Mouse (Mus musculus) intestine, embryonic 15.5 days (tissue): Measurements from ENCODE around the gene Ppfibp1. TPM values are rescaled to one million over a fixed set of nuclear protein-coding genes. Genes with fewer than 3 reads are reported as not detected.

ENCODE experiments used
- ATAC-seq: fragments of 200-750 bp; cut with Nextera tagmentation; 2 replicates; pipeline ENCODE4 v1.8.0; 2017; ENCODE audit warnings: moderate TSS enrichment, moderate library complexity
- H3K27ac ChIP-seq: fragments of 300-500 bp; sonication (generic); 2 replicates; pipeline ENCODE4 v1.5.1; 2015; ENCODE audit warnings: mild to moderate bottlenecking, inconsistent platforms
- H3K27me3 ChIP-seq: fragments of 300-500 bp; sonication (generic); replicated peaks from 2 replicates; pipeline ENCODE4 v1.6.1; 2015; ENCODE audit warnings: inconsistent platforms
- H3K36me3 ChIP-seq: fragments of 300-500 bp; sonication (generic); 2 replicates; pipeline ENCODE4 v1.6.1; 2015; ENCODE audit warnings: inconsistent platforms
- H3K4me1 ChIP-seq: fragments of 300-500 bp; sonication (generic); replicated peaks from 2 replicates; pipeline ENCODE4 v1.6.1; 2015; ENCODE audit warnings: inconsistent platforms
- H3K4me2 ChIP-seq: fragments of 300-500 bp; sonication (generic); replicated peaks from 2 replicates; pipeline ENCODE4 v1.6.1; 2015; ENCODE audit warnings: mild to moderate bottlenecking, inconsistent platforms
- H3K4me3 ChIP-seq: fragments of 300-500 bp; sonication (generic); replicated peaks from 2 replicates; pipeline ENCODE4 v1.5.1; 2015; ENCODE audit warnings: inconsistent platforms
- H3K9ac ChIP-seq: fragments of 300-500 bp; sonication (generic); 2 replicates; pipeline ENCODE4 v1.6.1; 2015; ENCODE audit warnings: inconsistent platforms
- H3K9me3 ChIP-seq: fragments of 300-500 bp; sonication (generic); 2 replicates; pipeline ENCODE4 v1.6.1; 2016; ENCODE audit warnings: inconsistent platforms
- WGBS: fragments of 180-500 bp; shearing (Covaris S2); methylation state at CpG from one replicate; pipeline ENCODE4 v1.1.7; 2015; 5-methylcytosine and 5-hydroxymethylcytosine counted together
- polyA plus RNA-seq: library from polyadenylated mRNA; unstranded; fragments of >200 nt; fragmentation: Nextera tagmentation; extraction: Ambion mirVana; gene quantifications from 2 replicates; pipeline ENCODE4 v1.2.1, GENCODE M21; 2015

Ppfibp1 gene
- polyA plus RNA-seq, 1 experiment from 2014 or later: 41.5 TPM

DNA sequence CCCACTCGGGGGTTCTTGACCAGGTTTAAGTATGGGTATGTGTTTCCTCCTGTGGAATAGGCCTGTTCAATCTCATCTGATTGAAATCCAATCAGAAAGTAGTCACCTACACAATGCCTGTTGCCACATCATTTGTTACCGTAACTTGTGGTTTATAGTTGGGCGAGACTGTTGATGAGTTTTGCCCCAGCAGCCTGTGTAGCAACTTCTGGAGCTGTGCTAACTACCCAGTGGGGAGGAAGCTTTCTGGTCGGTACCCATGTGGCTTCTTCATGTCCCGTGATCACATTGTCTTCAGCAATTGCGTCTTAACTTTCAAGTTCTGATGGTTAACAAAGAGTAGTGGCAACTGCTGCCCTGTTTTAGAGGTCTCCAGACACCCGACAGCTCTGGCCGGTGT is 163.4 kb downstream of the Ppfibp1 start:
- 91% methylated on average over 8 of the region's 8 CpGs for WGBS
- no peak for ATAC-seq
- H3K36me3 ChIP-seq: peaks cover 34% of the 10 kb centered on the region

DNA sequence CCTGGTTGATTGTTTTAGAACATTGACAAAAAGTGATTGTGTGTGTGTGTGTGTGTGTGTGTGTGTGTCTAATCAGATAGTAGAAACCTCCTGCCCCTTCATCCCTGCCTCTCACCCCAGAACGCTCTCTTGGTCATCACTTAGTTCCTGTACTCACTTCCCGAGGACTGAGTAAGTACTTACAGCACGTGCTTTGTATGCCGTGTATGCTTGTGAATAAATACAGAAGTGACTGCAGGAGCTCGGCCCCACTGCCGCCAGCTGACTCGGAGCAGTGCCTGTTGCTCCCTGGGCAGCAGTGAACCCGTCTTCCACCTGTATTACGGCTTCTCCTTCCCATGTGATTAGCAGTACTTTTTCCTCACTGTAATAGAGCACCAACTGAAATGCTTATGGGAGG is 164.2 kb downstream of the Ppfibp1 start:
- Histone ChIP-seq H3K9me3 (no peaks in the 10 kb centered on the region), H3K4me3 (no peak overlapping the region), H3K4me2 (no peak overlapping the region), H3K27ac (no peak overlapping the region), H3K36me3 (peaks cover 34% of the 10 kb centered on the region), H3K9ac (no peak overlapping the region), H3K4me1 (no peaks in the 10 kb centered on the region), H3K27me3 (no peaks in the 10 kb centered on the region)
- ATAC-seq: no peak
- 93% methylated on average over 9 of the region's 9 CpGs for WGBS

More for the DNA sequence above, 163.4 kb downstream of the Ppfibp1 start:
- H3K9ac ChIP-seq: no peak overlapping the region
- H3K4me3 ChIP-seq: no peak overlapping the region
- no peak overlapping the region for H3K4me2 ChIP-seq
- no peaks in the 10 kb centered on the region for H3K27me3 ChIP-seq
- H3K4me1 ChIP-seq: no peaks in the 10 kb centered on the region
- no peak overlapping the region for H3K27ac ChIP-seq
- no peaks in the 10 kb centered on the region for H3K9me3 ChIP-seq

DNA sequence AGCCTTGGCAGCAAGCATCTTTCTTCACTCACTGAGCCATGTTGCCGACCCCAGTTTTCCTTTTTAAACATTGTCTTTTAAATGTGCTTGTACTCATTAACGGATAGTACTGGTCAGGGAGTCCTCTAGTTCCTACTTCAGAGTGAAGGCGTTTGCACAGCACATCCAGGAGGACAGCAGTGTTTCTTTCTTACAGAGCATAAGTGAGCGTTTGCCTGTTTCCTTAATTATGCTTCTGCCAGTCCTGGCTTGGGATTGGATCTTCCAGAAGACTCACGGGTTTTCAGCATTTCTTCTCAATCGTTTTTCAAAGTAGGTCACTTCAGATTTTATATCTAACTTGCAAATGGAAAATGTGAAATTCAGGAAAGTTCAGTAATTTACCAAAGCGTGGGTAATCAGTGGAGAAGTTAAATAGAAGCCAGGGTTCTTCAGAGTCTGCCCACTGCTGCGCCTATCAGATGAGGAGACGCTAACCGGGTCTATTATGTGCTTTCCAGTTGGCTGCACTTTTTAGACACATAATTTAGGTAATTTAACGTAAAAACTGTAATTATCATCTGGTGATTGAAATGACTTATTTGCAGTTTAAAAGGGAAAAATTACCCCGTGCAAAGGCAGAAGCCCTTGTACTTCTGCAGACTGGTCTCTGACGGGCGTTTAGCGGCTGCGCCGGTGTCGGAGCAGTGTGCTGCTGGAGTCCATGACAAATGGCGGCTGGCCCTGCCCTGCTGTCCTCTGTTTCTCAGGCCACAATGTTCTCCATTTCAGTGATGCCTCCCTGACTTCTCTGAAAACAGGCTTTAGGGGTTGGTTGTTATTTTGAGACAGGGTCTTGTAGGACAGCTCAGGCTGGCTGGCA is 165.7 kb downstream of the Ppfibp1 start:
- H3K9me3 ChIP-seq: no peaks in the 10 kb centered on the region
- no peak for ATAC-seq
- H3K4me2 ChIP-seq: no peak overlapping the region
- no peak overlapping the region for H3K4me3 ChIP-seq
- peaks cover 31% of the 10 kb centered on the region for H3K36me3 ChIP-seq
- no peaks in the 10 kb centered on the region for H3K27me3 ChIP-seq
- no peaks in the 10 kb centered on the region for H3K4me1 ChIP-seq
- no peak overlapping the region for H3K27ac ChIP-seq
- H3K9ac ChIP-seq: no peak overlapping the region
- WGBS: 93% methylated on average over 19 of the region's 19 CpGs

DNA sequence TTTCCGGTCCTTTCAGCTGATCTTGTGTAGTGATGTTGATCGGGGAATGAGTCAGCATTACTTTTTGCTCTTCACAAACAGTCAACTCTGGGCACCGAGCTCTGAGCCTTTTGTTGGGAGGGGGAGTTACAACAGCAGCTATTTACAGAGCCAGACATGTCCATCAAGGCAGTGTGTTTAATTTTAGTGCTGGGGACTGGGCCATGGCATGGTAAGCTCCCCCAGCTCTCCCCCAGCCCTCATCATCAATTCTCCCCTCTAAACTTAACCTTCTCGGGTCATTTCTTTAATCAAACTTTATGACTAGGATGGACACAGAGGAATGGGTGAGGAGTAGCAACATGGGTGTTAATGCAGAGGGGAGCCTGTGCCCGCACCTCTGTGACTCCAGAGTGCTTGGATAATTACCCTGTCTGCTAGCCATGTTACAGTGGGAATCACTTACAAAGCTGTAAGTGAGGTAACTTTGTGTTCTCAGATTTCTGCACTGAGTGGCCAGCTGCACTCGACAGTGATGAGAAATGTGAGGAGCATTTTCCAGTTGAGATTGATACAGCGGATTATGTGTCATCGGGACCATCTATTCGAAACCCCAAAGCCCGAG is 167.2 kb downstream of the Ppfibp1 start:
- Histone ChIP-seq H3K27me3 (no peaks in the 10 kb centered on the region), H3K9ac (no peak overlapping the region), H3K4me3 (no peak overlapping the region), H3K36me3 (peaks cover 26% of the 10 kb centered on the region), H3K4me2 (no peak overlapping the region), H3K9me3 (no peaks in the 10 kb centered on the region), H3K27ac (no peak overlapping the region), H3K4me1 (no peaks in the 10 kb centered on the region)
- no peak for ATAC-seq
- WGBS: 88% methylated on average over 10 of the region's 10 CpGs

DNA sequence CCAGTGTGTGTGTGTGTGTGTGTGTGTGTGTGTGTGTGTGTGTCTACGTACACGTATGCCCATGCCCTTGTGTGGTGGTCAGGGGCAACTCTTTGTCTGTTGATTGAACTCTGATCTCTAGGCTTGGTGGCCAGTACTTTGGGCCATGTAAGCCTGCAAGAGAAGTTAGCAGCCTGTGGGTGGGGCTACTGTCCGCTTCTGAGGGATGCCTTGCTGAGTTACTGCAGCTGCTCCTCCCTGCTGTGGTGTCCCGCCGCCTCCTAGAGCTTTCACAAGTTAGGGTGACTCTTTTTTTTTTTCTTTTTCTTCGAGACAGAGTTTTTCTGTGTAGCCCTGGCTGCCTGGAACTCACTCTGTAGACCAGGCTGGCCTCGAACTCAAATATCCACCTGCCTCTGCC is 171.0 kb downstream of the Ppfibp1 start:
- Histone ChIP-seq H3K4me2 (no peak overlapping the region), H3K27ac (no peak overlapping the region), H3K9ac (no peak overlapping the region), H3K36me3 (peaks cover 19% of the 10 kb centered on the region), H3K27me3 (no peaks in the 10 kb centered on the region), H3K4me3 (no peak overlapping the region), H3K4me1 (no peaks in the 10 kb centered on the region), H3K9me3 (no peaks in the 10 kb centered on the region)
- WGBS: 68% methylated on average over 7 of the region's 7 CpGs
- no peak for ATAC-seq

DNA sequence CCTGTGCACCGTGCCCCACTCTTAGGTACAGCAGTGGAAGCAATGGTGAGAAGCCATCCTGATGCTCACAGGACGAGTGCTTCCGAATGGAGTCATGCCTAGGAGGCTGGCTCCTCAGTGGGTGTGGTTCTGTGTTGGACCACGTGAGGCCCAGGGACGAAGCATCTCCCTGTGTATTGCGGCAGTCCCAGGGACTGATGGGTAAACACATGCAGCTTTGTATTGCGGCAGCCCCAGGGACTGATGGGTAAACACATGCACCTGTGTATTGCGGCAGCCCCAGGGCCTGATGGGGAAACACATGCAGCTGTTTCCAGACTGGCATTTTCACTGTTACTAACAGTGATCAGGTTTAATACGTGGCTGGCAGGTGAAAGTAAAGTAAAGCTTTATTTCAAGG is 173.3 kb downstream of the Ppfibp1 start:
- H3K9me3 ChIP-seq: no peaks in the 10 kb centered on the region
- H3K4me3 ChIP-seq: no peak overlapping the region
- peaks cover 13% of the 10 kb centered on the region for H3K36me3 ChIP-seq
- ATAC-seq: no peak
- H3K4me1 ChIP-seq: no peaks in the 10 kb centered on the region
- 85% methylated on average over 9 of the region's 9 CpGs for WGBS
- no peak overlapping the region for H3K4me2 ChIP-seq
- H3K9ac ChIP-seq: no peak overlapping the region
- H3K27ac ChIP-seq: no peak overlapping the region
- no peaks in the 10 kb centered on the region for H3K27me3 ChIP-seq

DNA sequence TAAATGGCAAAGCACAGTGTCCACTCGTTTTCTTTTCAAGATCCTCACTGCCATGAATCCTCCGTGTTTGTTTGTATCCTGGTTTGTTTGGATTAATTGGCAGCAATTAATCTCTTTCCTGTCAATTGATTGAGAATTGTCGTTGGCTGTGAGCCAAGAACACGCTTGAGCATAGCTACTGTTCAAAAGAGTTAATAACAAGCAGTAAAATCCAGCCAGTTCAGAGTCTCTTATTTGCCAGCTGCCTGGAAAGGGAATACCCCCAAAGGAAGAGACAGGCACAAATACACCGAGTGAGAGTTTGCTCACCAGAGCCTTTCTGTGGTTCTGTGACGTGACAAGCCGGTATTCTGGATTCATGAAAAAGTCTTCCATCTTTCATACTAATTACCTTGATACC is 173.7 kb downstream of the Ppfibp1 start:
- H3K4me2 ChIP-seq: no peak overlapping the region
- no peak for ATAC-seq
- 67% methylated on average over 7 of the region's 7 CpGs for WGBS
- H3K27me3 ChIP-seq: no peaks in the 10 kb centered on the region
- no peak overlapping the region for H3K9ac ChIP-seq
- peaks cover 14% of the 10 kb centered on the region for H3K36me3 ChIP-seq
- H3K4me3 ChIP-seq: no peak overlapping the region
- no peaks in the 10 kb centered on the region for H3K9me3 ChIP-seq
- H3K27ac ChIP-seq: no peak overlapping the region
- H3K4me1 ChIP-seq: no peaks in the 10 kb centered on the region

DNA sequence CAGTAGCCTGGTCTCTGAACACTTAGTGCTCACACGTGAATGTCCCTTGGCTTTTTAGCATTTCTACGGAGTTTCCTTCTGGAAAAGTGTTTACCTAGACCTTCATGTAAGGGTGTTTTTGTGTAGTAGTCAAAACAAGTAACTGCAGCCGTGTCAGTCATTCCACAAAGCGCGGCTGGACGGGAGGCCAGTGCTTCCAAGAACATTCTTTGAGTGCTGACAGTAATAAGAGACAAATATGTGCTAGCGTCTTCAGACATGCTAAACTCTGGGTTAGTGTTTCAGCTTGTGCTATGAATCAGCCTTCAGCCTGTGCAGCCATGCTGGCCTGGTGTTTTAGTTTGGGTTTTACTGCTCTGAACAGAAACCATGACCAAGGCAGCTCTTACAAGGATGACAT is 174.4 kb downstream of the Ppfibp1 start:
- H3K36me3 ChIP-seq: peaks cover 14% of the 10 kb centered on the region

DNA sequence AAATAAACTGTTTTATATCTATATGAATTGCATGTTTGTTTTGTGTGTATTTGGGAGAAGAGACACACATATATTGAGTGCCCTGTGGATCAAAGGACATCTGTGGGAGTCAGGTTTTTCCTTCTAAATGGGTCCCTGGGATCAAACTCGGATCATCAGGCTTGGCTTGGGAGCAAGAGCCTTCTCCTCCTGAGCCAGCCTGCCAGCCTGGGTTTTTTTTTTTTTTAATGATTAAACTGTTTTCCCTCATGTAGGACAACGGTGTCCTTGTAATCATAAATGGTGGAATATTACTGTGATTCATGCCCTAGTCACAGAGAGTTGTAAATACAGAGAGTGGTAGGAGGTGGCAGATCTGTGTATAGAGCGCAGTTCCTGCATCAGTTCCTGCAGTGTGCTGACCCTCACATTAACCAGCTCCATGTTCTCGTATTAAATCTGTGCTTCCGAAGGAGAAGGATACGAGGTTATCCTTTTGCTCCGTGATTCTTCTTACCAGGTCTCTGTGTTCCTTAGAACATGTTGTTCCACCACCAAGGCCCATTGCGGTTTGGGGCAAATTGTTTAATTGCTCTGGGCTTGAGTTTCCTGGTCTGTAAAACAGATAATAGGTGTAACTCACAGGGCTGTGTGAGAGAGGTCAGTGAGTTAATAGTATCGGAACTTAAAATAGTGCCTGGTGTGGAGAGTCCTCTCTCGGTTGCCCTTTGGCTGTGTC is 176.1 kb downstream of the Ppfibp1 start:
- Histone ChIP-seq H3K27ac (no peak overlapping the region), H3K4me2 (no peak overlapping the region), H3K4me1 (no peaks in the 10 kb centered on the region), H3K27me3 (no peaks in the 10 kb centered on the region), H3K36me3 (peaks cover 10% of the 10 kb centered on the region), H3K9me3 (no peaks in the 10 kb centered on the region), H3K9ac (no peak overlapping the region), H3K4me3 (no peak overlapping the region)
- WGBS: 78% methylated on average over 10 of the region's 10 CpGs
- ATAC-seq: peak; percentile 72

More for the DNA sequence above, 174.4 kb downstream of the Ppfibp1 start:
- no peaks in the 10 kb centered on the region for H3K9me3 ChIP-seq
- H3K9ac ChIP-seq: no peak overlapping the region
- H3K27ac ChIP-seq: no peak overlapping the region
- ATAC-seq: no peak
- 84% methylated on average over 7 of the region's 7 CpGs for WGBS
- H3K4me1 ChIP-seq: no peaks in the 10 kb centered on the region
- no peak overlapping the region for H3K4me2 ChIP-seq
- no peak overlapping the region for H3K4me3 ChIP-seq
- H3K27me3 ChIP-seq: no peaks in the 10 kb centered on the region

DNA sequence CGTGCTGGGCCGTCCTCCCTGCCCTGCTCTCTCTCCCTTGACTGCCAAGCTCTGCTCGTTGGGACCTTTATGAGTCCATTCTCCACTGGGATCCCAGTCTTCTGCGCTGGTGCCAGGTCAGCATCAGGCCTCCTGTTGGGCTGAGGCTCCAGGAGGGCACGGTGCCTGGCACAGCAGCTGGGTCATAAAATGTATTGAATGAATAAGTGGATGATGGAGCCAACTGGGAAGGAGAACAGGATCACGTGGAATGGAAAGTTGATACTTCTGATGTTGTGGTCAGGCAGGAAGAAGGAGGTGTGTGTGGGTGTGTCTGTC is 176.6 kb downstream of the Ppfibp1 start:
- Histone ChIP-seq H3K27me3 (no peaks in the 10 kb centered on the region), H3K4me1 (no peaks in the 10 kb centered on the region), H3K4me2 (no peak overlapping the region), H3K9me3 (no peaks in the 10 kb centered on the region), H3K27ac (no peak overlapping the region), H3K9ac (no peak overlapping the region), H3K36me3 (peaks cover 10% of the 10 kb centered on the region), H3K4me3 (no peak overlapping the region)
- 79% methylated on average over 6 of the region's 6 CpGs for WGBS
- no peak for ATAC-seq

DNA sequence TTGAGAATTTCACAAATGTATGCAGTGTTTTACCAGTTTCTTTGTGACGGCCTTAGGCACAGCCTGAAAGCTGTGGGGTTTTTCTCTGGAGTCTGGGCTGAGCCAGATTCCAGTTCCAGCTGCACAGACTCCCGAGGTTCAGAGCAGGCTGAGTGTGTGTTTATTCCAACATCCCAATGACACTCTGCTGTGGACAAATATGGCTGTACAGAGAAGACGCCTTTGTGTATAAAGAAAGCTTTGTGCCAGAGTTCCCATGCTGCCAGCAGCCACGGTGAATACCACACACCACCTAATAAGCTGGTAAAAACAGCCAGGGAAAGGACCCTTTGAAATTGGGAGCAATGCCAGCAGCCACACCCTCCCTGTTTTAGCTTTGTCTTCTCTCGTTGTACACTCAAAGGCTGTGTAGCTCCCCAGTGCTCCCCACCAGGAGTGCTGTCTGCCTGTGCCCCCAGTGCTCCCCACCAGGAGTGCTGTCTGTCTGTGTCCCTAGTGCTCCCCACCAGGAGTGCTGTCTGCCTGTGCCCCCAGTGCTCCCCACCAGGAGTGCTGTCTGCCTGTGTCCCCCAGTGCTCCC is 187.6 kb downstream of the Ppfibp1 start:
- peak; percentile 49; the same call in 1 of the 2 replicates for ATAC-seq
- Histone ChIP-seq H3K36me3 (no peaks in the 10 kb centered on the region), H3K4me3 (no peak overlapping the region), H3K27me3 (no peaks in the 10 kb centered on the region), H3K9me3 (no peaks in the 10 kb centered on the region), H3K4me2 (no peak overlapping the region), H3K27ac (peak overlapping the region; percentile 64), H3K4me1 (no peaks in the 10 kb centered on the region), H3K9ac (no peak overlapping the region)
- WGBS: 43% methylated on average over 5 of the region's 5 CpGs

DNA sequence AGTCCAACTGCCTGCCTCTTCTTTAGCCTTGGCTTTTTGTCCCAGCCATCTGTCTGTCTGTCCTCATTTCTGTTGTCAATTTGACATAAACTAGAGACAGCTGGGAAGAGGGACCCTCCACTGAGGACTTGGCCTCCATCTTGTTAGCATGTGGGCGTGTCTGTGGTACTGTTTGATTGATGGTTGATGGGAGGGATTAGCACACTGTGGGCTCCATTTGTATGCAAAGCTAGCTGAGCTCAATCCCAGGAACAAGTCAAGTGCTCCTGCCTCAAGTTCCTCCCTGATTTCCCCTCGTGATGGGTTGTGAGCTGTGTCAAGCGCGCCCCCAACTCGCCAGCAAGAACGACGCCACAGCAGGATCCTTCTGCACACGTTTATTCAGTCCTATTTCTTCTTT is 188.6 kb downstream of the Ppfibp1 start:
- H3K9me3 ChIP-seq: no peaks in the 10 kb centered on the region
- H3K4me2 ChIP-seq: no peak overlapping the region
- H3K4me1 ChIP-seq: no peaks in the 10 kb centered on the region
- WGBS: 76% methylated on average over 7 of the region's 8 CpGs
- no peaks in the 10 kb centered on the region for H3K27me3 ChIP-seq
- no peaks in the 10 kb centered on the region for H3K36me3 ChIP-seq
- H3K4me3 ChIP-seq: no peak overlapping the region
- no peak for ATAC-seq
- H3K27ac ChIP-seq: no peak overlapping the region
- H3K9ac ChIP-seq: no peak overlapping the region
